Mouse (Mus musculus) neural tube, embryonic 11.5 days (tissue): ENCODE measurements around the gene Cep128. TPM values are rescaled to one million over a fixed set of nuclear protein-coding genes. Genes with fewer than 3 reads are reported as not detected.
A peak's percentile ranks its signal among the peaks of the same experiment; 100 is the strongest.
"Not testable (repeated sequence)": the region's sequence is repeated elsewhere in the genome, so short reads cannot be mapped to it uniquely, and the experiment has no call there.

Source experiments
- ATAC-seq: fragments of 200-750 bp; cut with Nextera tagmentation; 2 replicates; pipeline ENCODE4 v1.8.0; 2017; ENCODE audit warnings: moderate number of reproducible peaks, mild to moderate bottlenecking, moderate TSS enrichment, moderate library complexity; ENCODE audit not compliant: insufficient read depth, low FRiP score, low TSS enrichment
- DNase-seq: peaks from one replicate; pipeline ENCODE4 v3.0.0-alpha.2; 2015; ENCODE audit warnings: low spot score
- H3K27ac ChIP-seq: fragments of 300-500 bp; sonication (generic); 2 replicates; pipeline ENCODE4 v1.5.1; 2014; ENCODE audit warnings: low read depth, mild to moderate bottlenecking, low read length
- H3K27me3 ChIP-seq: fragments of 300-500 bp; sonication (generic); 2 replicates; pipeline ENCODE4 v1.6.1; 2014; ENCODE audit warnings: mild to moderate bottlenecking, low read length, mixed read lengths; ENCODE audit not compliant: control insufficient read depth, insufficient read depth
- H3K36me3 ChIP-seq: fragments of 300-500 bp; sonication (generic); 2 replicates; pipeline ENCODE4 v1.6.1; 2014; ENCODE audit warnings: mild to moderate bottlenecking, low read length, moderate library complexity, mixed read lengths; ENCODE audit not compliant: control insufficient read depth, insufficient read depth
- H3K4me1 ChIP-seq: fragments of 300-500 bp; sonication (generic); 2 replicates; pipeline ENCODE4 v1.6.1; 2014; ENCODE audit warnings: low read length, mixed read lengths; ENCODE audit not compliant: control insufficient read depth, insufficient read depth
- H3K4me2 ChIP-seq: fragments of 300-500 bp; sonication (generic); 2 replicates; pipeline ENCODE4 v1.6.1; 2014; ENCODE audit warnings: low read depth, mild to moderate bottlenecking, moderate library complexity
- H3K4me3 ChIP-seq: fragments of 300-500 bp; sonication (generic); 2 replicates; pipeline ENCODE4 v1.5.1; 2014; ENCODE audit warnings: low read depth, low read length
- H3K9ac ChIP-seq: fragments of 300-500 bp; sonication (generic); 2 replicates; pipeline ENCODE4 v1.6.1; 2014; ENCODE audit warnings: mild to moderate bottlenecking, low read length
- H3K9me3 ChIP-seq: fragments of 300-500 bp; sonication (generic); 2 replicates; pipeline ENCODE4 v1.6.1; 2016; ENCODE audit warnings: low read length; ENCODE audit not compliant: control insufficient read depth
- WGBS: fragments of 180-500 bp; shearing (Covaris S2); extraction: QIAGEN DNeasy Blood & Tissue Kit; methylation state at CpG from one replicate; pipeline ENCODE4 v1.1.7; 2014; 5-methylcytosine and 5-hydroxymethylcytosine counted together
- polyA plus RNA-seq: library from polyadenylated mRNA; unstranded; fragments of >200 nt; fragmentation: Nextera tagmentation; extraction: Ambion mirVana; gene quantifications from 2 replicates; pipeline ENCODE4 v1.2.1, GENCODE M21; 2014

Cep128 gene
- polyA plus RNA-seq, 1 experiment from 2014 or later: 8.8 TPM

GRCm38 (mm10) chr12:91412461-91413182 lies 28.4 kb upstream of the Cep128 start:
- no peak overlapping the region for H3K4me3 ChIP-seq
- no peaks in the 10 kb centered on the region for H3K9me3 ChIP-seq
- H3K27ac ChIP-seq: no peak overlapping the region
- no peak overlapping the region for H3K4me2 ChIP-seq
- H3K36me3 ChIP-seq: no peaks in the 10 kb centered on the region
- H3K4me1 ChIP-seq: no peaks in the 10 kb centered on the region; the same call in 1 of the 2 replicates
- ATAC-seq: peak; percentile 85
- H3K9ac ChIP-seq: no peak overlapping the region
- peak; percentile 40 for DNase-seq
- 34% methylated on average over 7 of the region's 7 CpGs for WGBS
- H3K27me3 ChIP-seq: peaks cover 2% of the 10 kb centered on the region; the same call in 1 of the 2 replicates

- H3K27me3 ChIP-seq: peaks cover 2% of the 10 kb centered on the region; the same call in 1 of the 2 replicates
- 93% methylated on average over 4 of the region's 4 CpGs for WGBS
- no peak overlapping the region for H3K4me3 ChIP-seq
- no peaks in the 10 kb centered on the region for H3K9me3 ChIP-seq
- H3K27ac ChIP-seq: no peak overlapping the region
- H3K4me1 ChIP-seq: no peaks in the 10 kb centered on the region; the same call in 1 of the 2 replicates
- no peak for ATAC-seq
- no peak overlapping the region for H3K9ac ChIP-seq
- H3K36me3 ChIP-seq: no peaks in the 10 kb centered on the region
- H3K4me2 ChIP-seq: no peak overlapping the region
- no peak for DNase-seq
These were observed 26.1 kb upstream of the Cep128 start for GRCm38 (mm10) chr12:91410306-91410705.

- ATAC-seq: no peak
- DNase-seq: no peak
- no peaks in the 10 kb centered on the region for H3K9me3 ChIP-seq
These were observed 16.8 kb upstream of the Cep128 start for GRCm38 (mm10) chr12:91401049-91401352.

GRCm38 (mm10) chr12:91400232-91401048 lies 16.2 kb upstream of the Cep128 start:
- DNase-seq (peak; percentile 86), ATAC-seq (peak; percentile 87)
- 1% methylated on average over 37 of the region's 38 CpGs for WGBS
- Histone ChIP-seq H3K27me3 (peaks cover 21% of the 10 kb centered on the region), H3K9ac (peak overlapping the region; percentile 26; the same call in 1 of the 2 replicates), H3K4me3 (peak overlapping the region; percentile 34), H3K9me3 (no peaks in the 10 kb centered on the region), H3K27ac (no peak overlapping the region), H3K4me2 (peak overlapping the region; percentile 79), H3K4me1 (no peaks in the 10 kb centered on the region), H3K36me3 (no peaks in the 10 kb centered on the region)

More at GRCm38 (mm10) chr12:91401049-91401352, 16.8 kb upstream of the Cep128 start:
- Histone ChIP-seq H3K27me3 (peaks cover 21% of the 10 kb centered on the region), H3K4me1 (no peaks in the 10 kb centered on the region), H3K4me2 (peak overlapping the region; percentile 79), H3K27ac (no peak overlapping the region), H3K4me3 (peak overlapping the region; percentile 34), H3K36me3 (no peaks in the 10 kb centered on the region), H3K9ac (peak overlapping the region; percentile 26; the same call in 1 of the 2 replicates)
- WGBS: 4% methylated on average over 12 of the region's 12 CpGs

GRCm38 (mm10) chr12:91383516-91384264 lies 519 bp downstream of the Cep128 start:
- Histone ChIP-seq H3K9ac (peak overlapping the region; percentile 35), H3K4me3 (peak overlapping the region; percentile 55), H3K36me3 (no peaks in the 10 kb centered on the region), H3K9me3 (no peaks in the 10 kb centered on the region), H3K4me2 (peak overlapping the region; percentile 67), H3K27ac (no peak overlapping the region), H3K27me3 (no peaks in the 10 kb centered on the region), H3K4me1 (no peaks in the 10 kb centered on the region)
- ATAC-seq: peak; percentile 66
- no peak for DNase-seq
- 9% methylated on average over 19 of the region's 22 CpGs for WGBS

GRCm38 (mm10) chr12:91369173-91369572 lies 15.0 kb downstream of the Cep128 start:
- Histone ChIP-seq H3K4me3 (no peak overlapping the region), H3K36me3 (no peaks in the 10 kb centered on the region), H3K9me3 (no peaks in the 10 kb centered on the region), H3K27me3 (no peaks in the 10 kb centered on the region), H3K4me1 (no peaks in the 10 kb centered on the region), H3K4me2 (no peak overlapping the region), H3K27ac (no peak overlapping the region), H3K9ac (no peak overlapping the region)
- DNase-seq (no peak), ATAC-seq (no peak)
- WGBS: 96% methylated on average over 3 of the region's 3 CpGs

- no peak overlapping the region for H3K9ac ChIP-seq
- H3K4me2 ChIP-seq: no peak overlapping the region
- 93% methylated on average over 8 of the region's 8 CpGs for WGBS
- H3K9me3 ChIP-seq: no peaks in the 10 kb centered on the region
- DNase-seq (no peak), ATAC-seq (no peak)
- H3K36me3 ChIP-seq: no peaks in the 10 kb centered on the region
- no peak overlapping the region for H3K4me3 ChIP-seq
- no peaks in the 10 kb centered on the region for H3K27me3 ChIP-seq
- H3K27ac ChIP-seq: no peak overlapping the region
- H3K4me1 ChIP-seq: no peaks in the 10 kb centered on the region
These were observed 30.4 kb downstream of the Cep128 start for GRCm38 (mm10) chr12:91353783-91354182.

- 97% methylated on average over 13 of the region's 13 CpGs for WGBS
- not testable (repeated sequence) for DNase-seq, H3K9ac ChIP-seq, H3K36me3 ChIP-seq, ATAC-seq, H3K27ac ChIP-seq, H3K9me3 ChIP-seq, H3K27me3 ChIP-seq, H3K4me3 ChIP-seq, H3K4me1 ChIP-seq, H3K4me2 ChIP-seq
These were observed 45.6 kb downstream of the Cep128 start for GRCm38 (mm10) chr12:91338656-91339055.
